Mouse (Mus musculus) spleen, embryonic (tissue): Measurements from ENCODE around the gene Btbd16.

Experiments used
- CTCF ChIA-PET: fragments of 350-600 bp; sonication (Branson Sonifier 250); formaldehyde crosslinking; loops from one replicate; lab custom pipeline; 2022; lab: Charles Lee

Gene Btbd16

DNA sequence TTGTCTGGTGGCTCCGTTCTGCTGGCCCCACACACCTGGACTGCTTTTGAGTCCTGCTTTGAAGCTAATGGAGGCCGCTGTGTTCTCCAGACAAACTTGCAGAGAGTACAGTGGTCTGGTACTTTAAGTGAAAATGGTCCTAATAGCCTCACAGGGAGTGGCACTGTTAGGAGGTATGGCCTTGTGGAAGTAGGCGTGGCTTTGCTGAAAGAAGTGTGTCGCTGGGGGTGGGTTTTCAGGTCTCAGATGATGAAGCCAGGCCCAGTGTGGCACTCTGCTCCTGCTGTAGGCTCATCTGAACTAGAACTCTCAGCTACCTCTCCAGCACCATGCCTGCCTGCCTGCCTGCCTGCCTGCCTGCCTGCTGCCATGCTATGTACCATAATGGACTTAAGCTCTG, 5.7 kb upstream of the Btbd16 start:
- CTCF ChIA-PET, result interaction anchor here (0.5 to 0.7 kb wide), 2 partner anchors 235 to 276 kb away, joined by 3 to 5 read pairs; no protein-coding TSS in a partner anchor

DNA sequence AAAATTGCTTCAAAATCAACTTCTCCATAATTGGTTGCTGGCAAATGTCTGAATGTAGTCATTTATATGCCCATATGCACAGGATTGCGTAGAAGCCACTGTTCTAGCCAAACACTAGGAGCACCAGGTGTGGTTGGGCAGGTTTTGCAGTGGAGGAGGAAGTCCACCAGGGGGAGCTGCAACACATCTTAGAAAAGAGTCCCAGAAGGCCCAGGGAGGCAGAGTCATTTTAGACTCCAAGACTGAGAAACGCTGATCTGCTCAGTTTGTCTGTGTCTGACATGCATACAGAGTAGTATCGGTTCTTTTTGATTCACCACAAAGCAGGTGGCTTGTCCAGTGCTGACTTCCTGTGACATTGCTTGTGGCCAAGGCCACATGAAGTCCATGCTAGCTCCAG, 3.2 kb upstream of the Btbd16 start:
- CTCF ChIA-PET, result interaction anchor here (1.0 kb wide), 1 partner anchor 144 kb away, joined by 3 read pairs; no protein-coding TSS in a partner anchor

DNA sequence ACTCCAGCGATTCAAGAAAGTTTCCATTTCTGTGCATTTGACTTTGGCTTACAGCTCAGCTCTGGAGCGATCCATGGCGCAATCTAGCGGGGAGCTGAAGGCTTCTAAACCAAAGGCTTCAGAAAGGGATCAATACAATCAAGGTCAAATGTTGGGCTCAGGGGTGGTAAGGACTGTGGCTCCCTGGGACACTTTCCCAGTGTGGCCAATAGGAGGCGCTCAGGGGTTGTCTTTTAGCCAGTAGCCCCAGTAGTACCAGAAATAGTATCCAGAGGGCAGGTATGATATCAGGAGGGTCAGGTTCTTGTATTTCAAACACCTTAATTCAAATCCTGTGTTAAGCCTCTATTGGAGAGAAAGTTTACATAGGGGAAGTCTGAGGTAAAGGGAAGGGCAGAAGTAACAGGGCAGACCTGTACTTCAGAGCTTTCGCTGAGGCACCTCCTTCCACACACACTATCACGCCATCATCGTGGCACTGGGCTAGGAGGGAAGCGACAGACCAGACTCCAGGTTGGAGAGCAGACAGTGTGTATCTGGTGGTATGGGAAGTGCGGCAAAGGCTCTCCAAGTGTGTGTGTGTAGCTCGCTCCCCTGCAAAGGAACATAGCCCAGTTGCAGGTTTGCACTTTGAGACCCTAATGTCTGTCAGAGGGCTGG, 568 bp upstream of the Btbd16 start:
- CTCF ChIA-PET, result interaction anchor here (0.6 to 1.0 kb wide), 3 partner anchors 61 to 187 kb away, joined by 3 to 4 read pairs (median 3); no protein-coding TSS in a partner anchor

DNA sequence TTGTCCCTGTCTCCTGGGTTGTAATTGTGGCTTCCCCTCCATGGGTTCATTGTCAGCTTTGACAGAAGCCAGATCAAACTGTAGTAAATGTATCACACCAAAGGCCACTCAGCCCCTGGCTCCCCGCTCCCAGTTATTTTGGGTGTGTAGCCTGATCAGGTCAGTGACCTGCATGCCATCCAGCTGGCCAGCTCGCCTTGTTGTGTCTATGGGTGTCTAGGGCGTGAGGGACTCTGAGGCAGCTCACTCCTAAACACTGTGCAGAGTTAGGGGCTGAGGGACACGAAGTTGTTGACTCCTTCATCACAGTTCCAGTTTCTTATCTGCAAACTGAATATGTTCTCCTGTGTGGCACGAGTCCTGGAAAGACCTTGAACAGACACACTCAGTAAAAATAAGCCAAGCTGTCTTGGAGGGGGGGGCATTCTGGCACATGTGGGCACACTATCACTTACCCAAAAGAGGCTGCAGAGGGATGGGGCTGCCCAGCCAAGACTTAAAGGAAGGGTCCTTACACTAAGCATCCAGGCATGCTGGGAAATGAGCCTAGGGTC, 7.1 kb downstream of the Btbd16 start:
- CTCF ChIA-PET, result no interaction called here

DNA sequence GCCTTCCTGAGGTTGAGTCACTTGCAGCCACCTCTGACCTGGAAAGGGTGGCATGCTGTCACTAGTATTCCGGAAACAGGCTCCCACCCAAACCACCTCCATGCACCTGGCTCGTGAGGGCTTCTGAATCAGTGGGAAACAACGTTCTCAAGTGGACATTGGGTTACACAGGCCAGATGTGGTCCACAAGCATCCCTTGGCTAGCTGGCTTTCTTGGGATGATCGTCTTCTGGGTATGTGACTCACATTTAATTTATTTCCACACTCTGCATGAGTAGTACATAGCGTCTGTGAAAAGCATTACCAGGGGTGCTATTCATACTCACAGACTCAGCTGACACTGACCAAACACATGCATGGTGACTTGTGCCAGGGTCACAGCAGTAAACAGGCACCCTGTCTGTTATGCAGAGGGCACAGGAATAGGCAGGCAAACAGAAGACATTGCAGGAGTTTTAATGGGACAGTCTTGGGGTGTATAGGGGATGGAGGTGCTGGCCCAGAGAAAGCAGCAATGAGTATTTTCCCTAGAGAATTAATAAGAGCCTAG, 8.7 kb downstream of the Btbd16 start:
- CTCF ChIA-PET, result no interaction called here

DNA sequence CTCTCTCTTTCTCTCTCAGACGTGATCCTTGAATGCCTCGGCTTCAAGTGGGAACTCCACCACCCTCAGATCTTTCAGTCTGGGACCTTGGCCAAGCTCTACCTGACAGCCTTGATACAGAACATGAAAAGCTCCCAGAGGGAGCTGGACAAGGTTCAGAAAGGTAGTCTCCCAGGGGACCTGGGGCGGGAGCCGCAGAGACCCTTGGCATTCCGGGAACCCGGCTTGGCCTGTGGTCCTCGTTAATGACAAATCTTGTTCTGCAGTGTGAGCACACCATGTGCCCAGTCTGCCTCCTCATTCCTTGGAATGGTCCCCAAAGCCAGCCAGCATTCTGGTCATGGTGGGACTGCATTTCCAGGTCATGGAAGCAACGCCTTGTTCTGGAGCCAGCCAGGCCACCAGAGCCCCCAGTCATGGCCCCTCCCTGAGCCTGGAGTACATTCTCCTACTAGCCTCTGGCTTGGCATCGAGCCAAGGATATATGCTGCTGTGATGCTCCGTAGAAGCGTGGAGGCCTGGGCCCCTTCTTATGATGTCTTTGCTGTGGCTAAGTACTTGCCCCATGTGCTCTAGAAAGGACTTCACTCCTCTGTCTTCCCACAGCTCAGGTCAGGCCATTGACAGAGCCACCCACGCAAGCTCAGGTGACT, 12.2 kb downstream of the Btbd16 start:
- CTCF ChIA-PET, result no interaction called here

DNA sequence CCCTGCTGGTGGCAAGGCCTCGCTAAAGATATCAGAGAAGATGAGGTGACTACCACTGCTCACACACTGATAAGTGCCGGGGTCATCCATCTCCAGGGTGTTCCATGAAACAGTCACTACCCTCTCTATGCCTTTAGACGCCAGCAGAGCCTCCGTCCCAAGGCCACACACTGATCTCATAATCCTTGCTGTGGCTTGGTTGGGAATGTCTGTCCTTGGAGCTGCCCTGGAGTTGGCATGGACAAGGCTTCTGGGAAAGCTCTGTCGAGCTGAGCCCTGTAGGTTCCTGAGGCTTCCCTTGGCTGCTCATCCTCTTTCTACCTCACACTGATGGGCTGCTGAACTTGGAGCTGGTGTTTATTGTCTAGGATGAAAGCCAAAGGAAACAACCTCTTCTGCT, 12.8 kb downstream of the Btbd16 start:
- CTCF ChIA-PET, result no interaction called here

DNA sequence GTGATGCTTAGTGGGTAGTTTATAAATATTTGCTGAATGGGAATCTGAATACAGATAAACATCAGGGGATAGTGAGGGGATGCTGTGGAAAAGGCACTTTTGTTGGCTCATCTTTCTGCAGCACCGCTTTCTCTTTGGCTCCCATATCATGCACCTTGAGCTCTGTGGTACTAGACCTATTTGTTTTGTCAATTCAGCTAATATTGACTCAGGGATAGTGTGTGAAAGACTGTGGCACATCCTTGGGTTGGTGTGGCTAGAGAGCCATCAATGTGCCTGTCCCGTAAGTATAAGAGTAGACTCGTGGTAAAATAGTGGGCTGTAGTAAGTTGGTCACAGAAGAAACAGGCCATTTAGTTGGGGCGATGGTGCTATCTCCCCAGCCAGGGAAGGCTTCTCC, 13.7 kb downstream of the Btbd16 start:
- CTCF ChIA-PET, result no interaction called here

DNA sequence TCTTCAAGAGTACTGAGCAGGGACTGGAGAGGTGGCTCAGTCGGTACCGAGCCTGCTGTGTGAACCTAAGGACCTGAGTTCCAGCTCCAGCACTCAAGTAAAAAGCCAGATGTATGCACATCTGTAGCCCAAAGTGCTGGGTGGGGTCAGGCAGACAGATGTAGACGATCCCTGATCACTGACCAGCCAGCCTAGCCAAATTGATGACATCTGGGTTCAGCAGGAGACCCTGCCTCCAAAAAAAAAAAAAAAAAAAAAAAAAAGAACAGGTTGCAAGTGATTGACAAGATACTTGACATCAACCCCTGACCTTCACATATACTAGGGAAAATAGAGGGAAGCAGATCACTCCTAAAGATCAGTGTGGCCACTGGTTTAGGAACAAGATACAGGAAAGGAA, 15.1 kb downstream of the Btbd16 start:
- CTCF ChIA-PET, result no interaction called here

DNA sequence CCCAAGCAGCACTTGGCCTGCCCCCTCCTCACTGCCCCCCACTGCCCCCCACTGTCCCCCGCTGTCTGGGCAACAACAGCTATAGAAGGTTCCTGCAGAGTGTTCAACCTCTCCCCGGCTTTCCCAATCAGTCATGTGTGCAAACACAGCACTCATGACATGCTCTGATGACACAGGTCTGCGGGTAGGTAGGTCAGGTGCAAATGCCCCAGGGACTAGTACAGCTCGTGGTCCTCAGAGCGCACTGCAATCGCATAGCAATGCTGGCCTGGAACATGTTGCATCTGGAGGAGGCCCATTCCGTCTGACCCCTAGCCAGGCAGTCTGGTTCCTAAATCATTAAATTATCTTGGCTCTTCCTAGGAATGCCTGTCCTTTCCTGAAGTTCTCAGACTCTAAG, 15.6 kb downstream of the Btbd16 start:
- CTCF ChIA-PET, result no interaction called here

DNA sequence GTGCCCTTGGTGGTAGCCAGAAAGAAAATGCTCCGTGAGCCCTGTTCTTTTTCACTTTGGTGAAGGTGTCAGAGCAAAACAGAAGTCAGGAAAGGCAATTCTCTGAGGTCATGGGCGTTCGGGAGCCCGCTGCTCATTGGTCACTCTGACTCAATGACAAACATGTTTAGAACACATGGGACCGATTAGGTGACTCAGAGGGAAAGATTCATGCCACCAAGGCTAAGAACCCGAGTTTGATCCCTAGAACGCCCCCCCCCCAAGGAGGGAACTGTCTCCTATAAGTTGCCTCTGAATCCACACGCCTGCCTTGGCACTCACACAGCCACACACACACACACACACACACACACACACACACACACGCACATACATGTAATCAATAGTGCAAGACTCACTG, 19.8 kb downstream of the Btbd16 start:
- CTCF ChIA-PET, result no interaction called here

DNA sequence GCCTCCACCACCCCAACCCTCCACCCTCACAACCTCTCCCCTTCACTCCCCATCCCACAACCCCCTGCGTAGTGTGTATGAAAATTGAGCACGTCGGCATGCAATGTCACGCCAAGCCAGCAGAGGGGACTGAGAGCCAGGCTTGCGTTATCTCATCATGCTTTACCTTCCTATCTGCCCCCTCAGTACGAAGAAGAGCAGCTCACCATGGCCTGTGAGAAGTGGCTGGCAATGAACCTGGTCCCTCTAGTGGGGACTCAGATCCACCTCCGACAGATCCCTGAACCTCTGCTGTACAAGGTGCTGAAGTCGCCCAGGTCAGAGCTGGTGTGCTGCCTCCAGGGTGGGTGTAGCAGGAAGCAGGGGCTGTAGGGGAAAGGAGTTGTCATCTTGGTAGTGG, 22.9 kb downstream of the Btbd16 start:
- CTCF ChIA-PET, result no interaction called here

DNA sequence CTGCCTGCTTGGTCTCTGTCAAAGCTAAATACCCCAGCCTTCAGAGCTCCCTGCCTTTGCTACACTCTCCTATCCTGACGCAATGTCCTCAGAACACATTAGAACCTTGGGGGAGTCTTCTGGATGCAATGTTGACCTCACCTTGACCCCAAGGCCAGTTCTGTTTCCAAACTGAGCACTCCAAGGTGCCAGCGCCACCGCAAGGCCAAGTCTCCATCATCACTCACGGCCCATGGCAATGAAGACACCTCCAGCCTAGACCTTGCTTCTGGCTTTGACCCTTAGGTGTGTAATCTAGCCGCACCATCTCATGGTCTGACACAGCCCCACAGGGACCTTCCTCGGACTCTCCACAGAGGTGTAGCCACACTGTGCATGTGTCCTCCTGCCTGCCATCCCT, 23.7 kb downstream of the Btbd16 start:
- CTCF ChIA-PET, result no interaction called here

DNA sequence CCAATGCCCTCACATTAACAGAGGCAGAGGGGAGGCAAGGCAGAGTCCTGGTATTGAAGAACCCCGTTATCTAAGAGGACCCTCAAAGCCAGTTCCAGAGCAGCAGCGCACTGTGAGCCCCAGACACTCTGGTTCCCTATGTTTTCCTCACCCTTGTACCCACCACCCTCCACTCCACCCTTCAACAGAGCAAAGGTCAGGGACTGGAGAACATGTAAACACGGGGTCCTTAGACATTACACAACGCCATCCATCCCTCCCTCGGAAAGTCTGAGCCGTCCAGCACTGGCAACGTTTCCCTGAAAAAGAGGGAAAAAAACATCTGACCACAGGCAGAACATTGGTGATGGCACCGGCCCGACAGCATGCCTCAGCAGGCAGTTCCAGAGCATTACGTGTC, 25.5 kb downstream of the Btbd16 start:
- CTCF ChIA-PET, result no interaction called here

DNA sequence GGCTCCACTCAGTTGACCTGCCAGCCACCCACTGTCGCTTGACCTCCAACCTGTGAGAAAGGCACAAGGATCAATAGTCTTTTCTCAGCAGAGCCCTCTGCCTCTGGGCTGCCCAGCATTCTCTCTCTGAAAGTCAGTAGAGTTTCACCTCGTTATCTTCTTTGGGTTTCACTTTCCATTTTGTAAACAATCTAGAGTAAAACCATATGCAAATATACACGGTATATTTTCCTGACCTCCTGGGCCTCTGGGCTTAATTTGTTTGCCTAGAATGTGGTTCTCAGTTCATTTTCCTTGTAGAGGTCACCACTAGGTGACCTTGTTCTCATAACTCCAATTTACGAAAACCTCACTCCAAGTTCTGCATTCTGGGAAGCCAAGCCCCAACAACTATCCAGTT, 26.8 kb downstream of the Btbd16 start:
- CTCF ChIA-PET, result no interaction called here

DNA sequence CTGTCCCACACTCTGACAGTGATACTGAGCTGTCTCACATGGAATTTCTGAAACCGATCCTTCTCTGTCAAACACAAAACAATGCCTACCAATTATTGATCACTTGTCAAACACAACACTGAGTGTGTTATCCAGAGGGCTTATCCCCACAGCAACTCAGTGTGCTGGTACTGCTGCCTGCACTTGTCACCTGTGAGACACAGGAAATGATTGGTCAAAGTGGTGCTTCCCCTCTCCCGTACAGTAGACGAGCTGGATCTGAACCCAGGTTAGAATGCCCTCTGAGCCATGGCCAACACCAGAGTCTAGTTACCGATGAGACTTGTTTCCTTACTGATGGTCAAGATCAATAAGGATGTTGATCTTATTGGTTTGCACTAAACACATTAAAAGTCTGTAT, 27.9 kb downstream of the Btbd16 start:
- CTCF ChIA-PET, result interaction anchor here (1.2 kb wide), 1 partner anchor 10 kb away, joined by 3 read pairs; no protein-coding TSS in a partner anchor

DNA sequence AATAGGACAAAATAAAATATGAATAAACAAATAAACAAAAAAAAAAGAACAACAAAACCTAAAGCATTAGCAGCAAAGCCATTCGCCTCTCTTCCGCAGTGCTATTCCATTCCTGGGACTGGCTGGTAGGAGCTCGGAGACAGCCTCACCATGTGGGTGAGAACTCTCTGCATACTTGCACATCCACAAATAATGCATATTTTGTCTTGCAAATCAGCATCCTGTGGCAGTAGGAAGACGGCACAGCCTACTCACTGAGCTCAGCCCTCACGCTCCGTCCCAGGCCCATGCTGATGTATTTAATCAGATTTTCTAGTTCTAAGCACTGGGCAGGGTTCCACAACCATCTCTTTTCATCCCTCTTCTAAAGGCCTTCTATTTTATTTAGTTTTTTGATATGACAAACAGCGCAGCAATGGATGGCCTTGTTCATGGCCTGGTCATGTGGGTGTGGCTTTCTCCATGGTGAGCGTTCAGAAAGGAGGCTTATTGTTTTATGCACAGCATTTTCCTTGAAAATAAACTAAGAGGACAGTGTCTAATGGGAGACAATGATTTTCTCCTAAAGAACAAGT, 29.5 kb downstream of the Btbd16 start:
- CTCF ChIA-PET, result interaction anchor here (0.5 kb wide), 1 partner anchor 68 kb away, joined by 3 read pairs; no protein-coding TSS in a partner anchor

DNA sequence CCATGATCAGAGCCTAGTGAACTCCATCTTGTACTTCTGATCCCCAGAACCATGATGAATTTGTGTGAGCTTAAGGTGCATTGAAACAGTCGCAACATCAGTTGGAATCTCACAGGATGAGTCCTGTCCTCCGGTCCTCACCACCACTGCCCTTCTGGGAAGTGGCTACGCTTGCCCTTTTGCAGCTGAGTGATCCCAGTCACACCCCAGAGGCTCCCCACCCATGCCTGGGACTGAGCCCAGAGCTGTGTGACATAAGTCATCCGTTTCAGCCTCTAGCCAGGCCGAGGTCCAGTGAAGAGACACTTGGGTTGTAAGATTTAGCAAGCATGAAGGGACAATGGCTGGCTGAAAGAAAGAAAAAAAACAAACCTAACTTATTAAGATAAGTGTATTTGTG, 31.1 kb downstream of the Btbd16 start:
- CTCF ChIA-PET, result no interaction called here

DNA sequence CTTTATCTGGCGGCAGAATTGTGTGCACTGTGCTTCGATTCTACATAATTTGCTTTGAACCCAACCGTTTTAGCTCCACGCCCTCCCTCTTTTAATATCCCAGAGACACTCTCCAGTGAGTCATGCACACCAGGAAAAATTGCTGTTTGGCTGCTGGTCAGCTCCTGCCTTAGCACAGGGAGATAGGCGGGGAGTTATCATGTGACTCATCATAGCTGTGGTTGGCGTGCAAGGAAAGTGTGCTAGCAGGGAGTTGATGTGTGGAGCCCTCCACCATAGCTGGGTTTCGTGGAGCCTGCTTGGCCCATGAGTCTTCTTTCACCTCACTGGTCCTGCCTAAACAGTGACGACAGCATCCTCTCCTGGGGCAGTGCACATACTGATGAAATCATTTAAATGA, 33.9 kb downstream of the Btbd16 start:
- CTCF ChIA-PET, result no interaction called here

DNA sequence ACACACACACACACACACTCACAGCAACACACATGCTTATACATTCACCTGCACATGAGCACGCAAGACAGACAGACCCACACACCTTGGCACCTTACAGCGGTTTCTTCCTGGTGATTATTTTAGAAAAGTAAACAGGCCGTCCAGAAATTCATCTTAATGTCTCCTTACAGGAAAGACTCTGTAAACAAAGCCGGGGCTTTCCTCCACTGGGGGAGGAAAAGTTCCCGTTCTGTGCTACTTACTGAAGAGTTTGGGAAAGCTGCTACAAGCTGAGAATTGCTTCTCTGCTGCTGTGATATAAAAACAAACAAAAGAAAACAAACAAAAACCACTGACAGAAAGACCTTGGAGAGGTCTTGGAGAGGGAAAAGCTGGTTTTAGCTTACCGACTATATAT, 34.8 kb downstream of the Btbd16 start:
- CTCF ChIA-PET, result no interaction called here

DNA sequence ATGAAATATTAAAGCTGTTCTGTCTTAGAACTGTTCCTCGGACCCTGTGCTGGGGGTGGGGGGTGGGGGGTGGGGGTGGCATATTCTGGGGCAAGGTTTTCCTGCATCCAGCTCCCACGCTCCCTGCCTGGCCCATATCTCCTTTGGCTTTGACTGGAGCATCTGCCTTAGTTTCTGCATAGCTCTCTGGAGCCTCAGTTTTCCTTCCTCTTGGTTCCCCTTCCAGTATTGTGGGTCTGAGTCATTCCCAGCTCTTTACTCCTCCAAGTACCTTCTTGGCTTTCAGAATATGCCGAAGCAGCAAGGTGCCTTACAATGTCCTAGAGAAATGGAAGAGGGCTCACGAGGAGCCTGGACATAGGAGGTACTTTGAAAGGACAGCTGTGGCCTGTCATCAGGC, 36.4 kb downstream of the Btbd16 start:
- CTCF ChIA-PET, result no interaction called here

DNA sequence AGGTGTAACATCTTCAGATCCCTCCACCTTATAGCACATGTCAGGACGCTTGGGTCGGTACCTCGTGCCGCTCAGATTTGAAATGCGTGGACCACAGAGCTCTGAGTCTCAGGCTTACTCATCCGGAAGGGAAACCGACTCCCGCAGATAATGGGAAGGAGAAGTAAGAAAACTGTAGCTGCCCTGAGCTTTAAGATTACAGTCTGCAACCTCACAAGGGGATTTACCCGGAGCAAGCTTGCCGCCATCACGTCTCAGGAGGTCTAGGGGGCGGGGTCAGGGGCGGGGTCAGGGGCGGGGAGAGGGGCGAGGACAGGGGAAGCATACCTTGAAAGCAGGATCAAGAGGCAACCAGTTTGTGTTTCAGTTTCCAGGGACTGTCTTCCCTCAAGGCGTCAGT, 38.5 kb downstream of the Btbd16 start:
- CTCF ChIA-PET, result interaction anchor here (0.8 kb wide), 1 partner anchor 10 kb away, joined by 3 read pairs; no protein-coding TSS in a partner anchor
